Mouse (Mus musculus) erythroblast, embryonic 14.5 days (primary cell): ENCODE measurements around the gene Hadhb.

ENCODE experiments used
- GATA1 ChIP-seq: IDR thresholded peaks from 2 replicates; pipeline ENCODE4 v1.6.1; 2012; ENCODE audit warnings: low read length, inconsistent platforms, mixed read lengths
- TAL1 ChIP-seq: IDR thresholded peaks from 3 replicates; pipeline ENCODE4 v1.6.1; 2012; ENCODE audit warnings: low read length, inconsistent platforms, mixed read lengths

DNA sequence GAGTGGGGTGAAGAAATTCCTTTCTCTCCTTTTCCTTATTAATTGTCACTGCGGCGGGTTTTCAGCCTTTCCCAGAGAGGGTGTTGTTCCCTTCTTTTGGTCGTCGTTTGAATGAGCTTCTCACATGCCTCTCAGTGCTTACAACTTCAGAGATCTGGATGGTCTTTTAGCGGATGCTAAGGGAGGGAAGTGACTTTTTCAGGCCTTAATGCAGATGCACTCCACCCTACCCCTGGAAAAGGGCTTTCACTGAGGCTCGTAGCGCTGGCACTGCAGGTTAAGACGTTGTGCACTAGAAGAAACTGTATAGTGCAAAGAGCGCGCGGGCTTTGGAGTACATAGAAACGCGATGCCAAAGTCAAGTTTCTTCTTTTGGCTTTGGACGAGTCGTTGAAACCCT lies 78.0 kb downstream of the Hadhb start:
- TF ChIP-seq GATA1 (no peak), TAL1 (no peak)
